Mouse (Mus musculus) induced T-regulatory cell, adult 2 months (primary cell): ENCODE measurements around the gene Slc13a3.
A peak's percentile ranks its signal among the peaks of the same experiment; 100 is the strongest.

Source experiments
- DNase-seq: peaks from one replicate; pipeline ENCODE4 v3.0.0-alpha.2; 2012; ENCODE audit warnings: low read depth

Gene Slc13a3

DNA sequence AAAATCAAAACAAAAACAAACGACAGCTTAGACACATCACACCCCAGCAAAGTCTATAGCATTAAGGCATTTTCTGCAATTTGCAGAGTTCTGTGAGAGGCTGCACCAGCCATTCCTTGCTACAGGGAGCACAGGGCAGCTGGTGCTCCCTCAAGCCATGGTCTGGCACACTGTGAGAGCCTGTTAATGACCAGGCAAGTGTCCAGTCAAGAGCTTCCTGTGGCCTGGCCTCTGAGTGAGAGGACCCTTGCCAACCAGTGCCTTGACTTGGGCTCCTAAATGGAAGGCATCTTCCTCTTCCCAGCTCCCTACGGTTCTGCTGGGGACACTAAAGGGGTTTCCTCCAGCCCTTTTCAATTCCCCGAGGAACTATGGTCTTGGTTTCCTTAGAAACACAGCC is 59.1 kb downstream of the Slc13a3 start:
- no peak for DNase-seq

DNA sequence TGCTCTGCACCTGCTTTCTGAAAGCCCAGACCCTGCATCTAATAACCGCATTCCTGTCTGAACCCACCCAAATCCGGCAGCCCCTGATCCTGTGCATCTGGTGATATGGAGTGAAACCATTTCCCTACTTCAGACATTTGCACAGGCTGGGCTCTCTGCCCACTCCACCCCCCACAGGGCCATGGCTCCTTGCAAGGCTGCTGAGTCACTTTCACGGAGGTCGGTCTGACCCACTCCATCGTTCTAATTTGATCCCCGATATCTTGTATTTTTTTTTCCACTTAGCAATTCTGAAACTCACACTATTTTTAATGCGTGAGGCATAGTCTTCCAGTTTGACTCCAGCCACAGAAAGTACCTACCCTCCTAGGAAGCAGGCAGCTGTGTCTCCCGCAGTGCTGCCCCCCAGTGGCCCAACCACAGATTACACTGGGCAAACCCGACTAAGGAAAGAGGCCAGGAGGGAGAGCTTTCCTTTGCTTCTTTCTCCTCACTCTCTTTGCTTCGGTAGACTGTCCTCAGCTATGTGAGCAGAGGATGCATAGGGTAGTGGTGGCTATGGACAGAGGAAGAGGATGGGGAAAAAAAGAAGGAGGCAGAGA is 65.2 kb downstream of the Slc13a3 start:
- DNase-seq, result peak; percentile 57

DNA sequence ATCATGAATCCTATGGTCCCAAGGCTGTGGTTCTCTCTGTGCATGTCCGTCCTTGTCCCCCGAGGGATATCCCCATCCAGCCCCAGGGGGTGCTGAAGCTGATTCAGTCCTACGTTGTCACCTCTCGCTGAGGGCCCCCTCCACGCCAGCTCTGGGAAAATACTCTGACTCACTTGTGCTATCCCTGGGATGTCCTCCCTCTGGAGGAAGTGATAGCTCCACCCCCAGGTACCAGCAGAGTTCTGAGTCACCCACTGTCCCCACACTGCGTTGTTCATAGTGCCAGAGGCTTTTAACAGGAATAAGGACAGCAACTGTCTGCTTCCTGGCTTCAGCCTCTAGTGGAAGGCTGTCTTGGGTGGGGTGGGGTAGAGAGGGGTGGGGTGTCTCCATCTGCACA is 67.7 kb downstream of the Slc13a3 start:
- DNase-seq, result no peak

GRCm38 (mm10) chr2:165404951-165405350 is 68.1 kb downstream of the Slc13a3 start:
- DNase-seq, result no peak

GRCm38 (mm10) chr2:165398164-165398785 is 74.8 kb downstream of the Slc13a3 start:
- DNase-seq, result no peak

GRCm38 (mm10) chr2:165397502-165398163 is 75.4 kb downstream of the Slc13a3 start:
- no peak for DNase-seq

GRCm38 (mm10) chr2:165396831-165397501 is 76.1 kb downstream of the Slc13a3 start:
- DNase-seq, result no peak

DNA sequence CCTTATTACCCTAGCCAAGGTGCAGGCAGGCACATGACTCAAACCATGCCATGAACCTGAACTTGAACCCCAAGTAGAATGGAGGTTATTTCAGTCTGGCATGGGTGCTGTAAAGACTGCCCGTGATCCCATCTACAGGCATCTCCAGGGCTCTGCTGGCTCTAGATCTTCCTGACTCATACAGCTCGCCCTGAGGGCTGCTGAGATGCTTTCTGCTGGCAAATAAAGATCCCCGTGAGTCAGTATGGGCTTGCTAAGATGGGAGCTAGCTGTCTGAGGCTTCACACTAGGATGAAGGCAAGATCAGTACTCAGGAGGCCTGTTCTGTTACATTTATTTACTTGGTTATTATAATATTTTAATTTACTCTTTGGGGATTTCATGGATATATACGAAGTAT is 80.9 kb downstream of the Slc13a3 start:
- DNase-seq, result no peak

DNA sequence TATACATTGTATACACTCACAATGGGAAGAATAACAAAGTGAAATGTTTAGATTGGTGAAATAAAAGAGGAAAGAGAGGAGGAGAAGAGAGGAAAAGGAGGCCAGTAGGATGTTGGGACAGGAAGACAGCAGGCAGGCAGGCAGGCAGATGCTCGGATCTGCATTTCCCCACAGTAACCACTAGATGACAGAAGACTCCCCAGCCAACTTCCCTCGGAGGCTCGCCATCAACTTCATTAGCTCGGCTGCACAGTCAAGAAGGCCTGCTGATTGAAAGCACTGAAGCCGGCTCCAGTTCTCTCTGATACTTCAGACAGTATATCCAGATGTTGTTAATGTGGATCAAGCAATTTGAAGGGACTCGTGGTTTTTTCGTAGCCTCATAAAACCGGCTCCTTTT is 81.5 kb downstream of the Slc13a3 start:
- peak; percentile 36 for DNase-seq

DNA sequence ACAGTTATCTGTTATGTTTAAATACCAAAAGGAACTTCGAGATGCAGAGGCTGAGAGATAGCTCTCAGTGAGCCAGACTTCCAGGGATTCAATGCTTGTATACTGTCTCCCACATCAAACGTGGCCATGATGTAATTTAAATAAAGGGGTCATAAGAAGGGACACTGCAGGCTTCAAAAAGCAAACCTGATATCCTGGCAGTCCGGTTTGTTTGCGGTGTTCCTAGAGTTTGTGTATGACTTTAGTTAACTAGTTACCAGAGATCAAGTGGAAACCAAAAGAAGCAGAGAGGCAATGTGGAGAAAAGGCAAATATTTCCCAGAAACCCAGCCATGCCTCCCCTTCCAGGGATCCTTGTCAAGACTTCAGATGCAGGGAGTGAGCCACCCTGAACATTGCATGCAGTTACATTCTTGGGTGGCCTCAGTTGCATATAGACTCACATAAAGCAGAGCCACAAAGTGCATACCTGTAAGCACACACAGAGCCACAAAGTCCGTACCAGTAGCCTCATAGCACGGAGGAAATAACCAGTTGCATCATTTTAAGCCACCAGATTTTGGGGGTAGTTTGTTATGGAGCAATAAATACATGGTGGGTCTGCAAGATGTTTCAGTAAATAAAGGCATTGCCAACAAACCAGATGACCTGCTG is 83.6 kb downstream of the Slc13a3 start:
- DNase-seq, result no peak

GRCm38 (mm10) chr2:165387844-165388495 is 85.1 kb downstream of the Slc13a3 start, which contains the start of gene Zfp334:
Zfp334 (minus strand) TSS chr2:165388259.
- DNase-seq, result no peak

GRCm38 (mm10) chr2:165387370-165387769 is 85.7 kb downstream of the Slc13a3 start:
- DNase-seq, result no peak

DNA sequence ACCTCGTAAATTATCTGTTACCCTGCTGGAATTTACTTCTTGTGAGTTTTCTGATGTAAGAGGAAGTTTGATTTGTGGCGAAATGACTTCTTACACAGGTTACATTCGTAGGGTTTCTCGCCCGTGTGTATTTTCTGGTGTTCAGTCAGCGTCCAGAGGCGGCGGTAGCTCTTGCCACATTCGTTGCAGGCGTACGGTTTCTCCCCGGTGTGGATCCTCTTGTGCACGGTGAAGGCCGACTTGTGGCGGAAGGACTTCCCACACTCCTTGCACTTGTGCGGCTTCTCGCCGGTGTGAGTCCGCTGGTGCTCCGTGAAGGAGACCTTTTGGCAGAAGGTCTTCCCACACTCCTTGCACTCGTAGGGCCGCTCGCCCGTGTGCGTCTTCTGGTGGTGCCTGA is 93.0 kb downstream of the Slc13a3 start:
- no peak for DNase-seq

- no peak for DNase-seq
These were observed 97.0 kb downstream of the Slc13a3 start for GRCm38 (mm10) chr2:165376001-165376400.

- DNase-seq, result no peak
These were observed 97.6 kb downstream of the Slc13a3 start for GRCm38 (mm10) chr2:165375478-165375877.

GRCm38 (mm10) chr2:165371066-165371465 is 102.0 kb downstream of the Slc13a3 start:
- no peak for DNase-seq

DNA sequence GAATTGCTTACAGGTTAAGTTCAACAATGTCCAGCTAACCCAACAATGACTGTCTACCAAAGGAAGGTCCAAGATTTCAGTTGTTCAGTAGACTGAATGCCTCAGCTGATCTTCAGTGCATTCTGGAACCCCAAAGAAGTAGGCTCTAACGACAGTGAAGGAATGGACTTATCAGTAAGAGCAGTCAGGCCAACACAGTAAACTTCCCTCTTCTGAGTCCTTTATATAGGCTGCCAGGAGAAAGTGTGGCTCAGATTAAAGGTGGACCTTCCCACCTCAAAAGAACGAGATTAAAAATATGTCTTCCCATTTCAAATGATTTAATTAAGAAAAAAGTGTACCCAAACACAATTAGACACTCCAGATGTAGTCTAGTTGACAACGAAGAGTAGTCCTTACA is 102.7 kb downstream of the Slc13a3 start:
- no peak for DNase-seq

- DNase-seq, result no peak
These were observed 104.5 kb downstream of the Slc13a3 start, which contains the start of gene Zfp663 for GRCm38 (mm10) chr2:165368496-165368895. Zfp663 (minus strand) TSS chr2:165368729.

DNA sequence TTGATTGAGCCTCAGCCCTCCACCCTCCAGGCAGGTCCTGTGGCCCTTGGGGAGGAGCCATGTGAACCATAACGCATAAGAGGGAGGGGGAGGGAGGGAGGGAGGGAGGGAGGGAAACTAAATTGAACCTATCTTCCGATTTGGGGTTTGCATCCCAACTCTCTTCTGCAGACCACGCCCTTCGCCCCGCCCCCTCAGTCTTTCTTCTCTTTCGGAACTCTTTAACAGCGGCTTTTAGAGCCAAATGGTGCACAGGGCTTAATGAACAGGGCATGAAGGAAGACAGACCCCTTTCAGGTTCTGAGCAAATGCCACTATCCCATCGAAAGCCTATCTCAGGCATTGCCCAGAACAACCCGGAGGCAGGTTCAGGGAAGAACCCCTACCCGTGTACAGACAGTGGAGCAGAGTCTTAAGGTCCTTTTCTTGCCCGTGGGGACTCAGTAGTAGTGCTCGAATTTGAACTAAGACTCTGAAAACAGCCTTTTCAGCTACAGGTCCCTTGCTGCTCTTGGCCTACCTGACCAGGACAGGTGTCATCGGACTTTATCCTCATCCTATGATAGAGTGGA is 105.1 kb downstream of the Slc13a3 start:
- DNase-seq, result peak; percentile 37

- peak; percentile 53 for DNase-seq
These were observed 105.9 kb downstream of the Slc13a3 start for GRCm38 (mm10) chr2:165367047-165367520.
